19 mouse cellular contexts compared by ENCODE assay signal in the genomic region with DNA sequence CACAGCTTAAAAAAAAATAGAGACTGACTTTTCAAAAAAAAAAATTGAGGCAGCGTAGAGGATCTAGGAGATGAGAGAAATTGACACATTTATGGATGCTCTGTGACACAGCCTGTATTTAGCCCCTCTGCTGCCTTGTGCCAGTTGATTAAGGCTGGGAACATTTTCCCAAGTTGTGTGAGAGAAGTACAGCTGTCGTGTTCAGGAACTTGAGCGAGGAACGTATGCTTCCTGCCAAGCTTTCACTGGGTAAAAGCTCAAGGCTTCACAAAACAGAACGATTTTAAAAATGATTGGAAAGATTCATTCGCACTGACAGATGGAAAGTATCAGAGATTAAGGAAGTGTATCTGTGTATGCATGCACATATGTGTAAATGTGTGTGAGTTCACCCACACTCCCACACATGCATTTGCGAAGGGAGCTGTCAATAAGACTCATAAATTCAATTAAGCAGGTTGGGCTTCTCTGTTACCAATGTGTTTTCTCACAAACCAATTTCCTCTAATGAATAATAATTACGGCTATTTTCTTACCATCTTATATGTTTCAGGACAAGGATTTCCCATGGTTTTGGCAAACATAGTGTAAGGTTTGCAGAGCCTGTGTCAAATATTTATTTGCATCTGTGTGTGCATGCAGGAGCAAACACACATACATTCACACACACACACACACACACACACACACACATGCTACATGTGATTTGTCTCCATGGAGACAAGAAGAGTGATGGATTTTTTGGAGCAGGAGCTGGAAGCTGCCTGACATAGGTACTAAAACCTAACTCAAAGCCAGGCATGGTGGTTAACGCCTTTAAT.
DNase-seq lines count a peak whose midpoint lies in the region; ATAC-seq and TF ChIP-seq lines count a peak whose summit lies in the region.
"Had no signal": no experiment of that assay in that cellular context is flagged by ENCODE, and none has a peak within 500 bp of the region (broad histone marks: within the 10 kb centered on the region; RNA-seq: fewer than 3 reads in every experiment).

No protein-coding gene starts in this region.

- H3K27ac ChIP-seq in heart, adult 2 months = no peak overlapping the region
- no peak overlapping the region for H3K27ac ChIP-seq in lung, postnatal 0 days (ENCODE audit: low read length)
- H3K27ac ChIP-seq: heart, embryonic 15.5 days; hindbrain, embryonic 14.5 days; limb, embryonic 13.5 days had no signal

- WGBS in heart, adult 2 months = 64% methylated on average over 9 of the region's 9 CpGs
- WGBS in lung, postnatal 0 days = 70% methylated on average over 9 of the region's 9 CpGs

- no peak for TF ChIP-seq EP300 in heart, adult 2 months (IDR thresholded peaks at IDR 0.05; ENCODE audit: insufficient read depth, low read depth, low read length)
- no peak for TF ChIP-seq EP300 in lung, postnatal 0 days (IDR thresholded peaks at IDR 0.05)

- DNase-seq in heart, adult 9 months (ENCODE audit: low spot score in 2 of 2) = peak; percentile 2 to 7
- DNase-seq in heart, adult 2 months = no peak
- peak; percentile 79 for DNase-seq in brain, embryonic 18.5 days (ENCODE audit: low read depth, low spot score)
- DNase-seq in layer of hippocampus, adult 18-20 months (ENCODE audit: low spot score in 2 of 2) = peak; percentile 70 to 87
- peak; percentile 53 to 76 for DNase-seq in right cerebral cortex, postnatal 10 days (ENCODE audit: low spot score in 2 of 2)
- no peak for DNase-seq in lung, postnatal 0 days (ENCODE audit: low spot score)
- DNase-seq: cerebellum, adult 9-10 months; embryo, embryonic 11 days; gastrocnemius, postnatal 25 days; kidney, postnatal 4 days; lung, adult 18-20 months; retina, postnatal 1 day; thymus, adult 2 months had no signal

- H3K4me3 ChIP-seq in heart, adult 2 months = no peak overlapping the region
- H3K4me3 ChIP-seq in lung, postnatal 0 days (ENCODE audit: low read depth, low read length) = no peak overlapping the region
- H3K4me3 ChIP-seq: erythroblast, embryonic 14.5 days; heart, embryonic 15.5 days; limb, embryonic 13.5 days had no signal

- no peaks in the 10 kb centered on the region for H3K36me3 ChIP-seq in heart, adult 2 months (ENCODE audit: control insufficient read depth, insufficient read depth, low read length)
- no peaks in the 10 kb centered on the region for H3K36me3 ChIP-seq in lung, postnatal 0 days (ENCODE audit: insufficient read depth, low read length)
- H3K36me3 ChIP-seq: heart, embryonic 15.5 days; limb, embryonic 13.5 days had no signal

- TF ChIP-seq CTCF in heart, adult 2 months (IDR thresholded peaks at IDR 0.05) = no peak
- no peak for TF ChIP-seq CTCF in lung, postnatal 0 days (IDR thresholded peaks at IDR 0.05)

- H3K4me1 ChIP-seq in heart, adult 2 months (ENCODE audit: control insufficient read depth, insufficient read depth, low read length) = no peaks in the 10 kb centered on the region
- no peaks in the 10 kb centered on the region for H3K4me1 ChIP-seq in lung, postnatal 0 days (ENCODE audit: insufficient read depth, low read depth, low read length)
- H3K4me1 ChIP-seq: heart, embryonic 15.5 days; limb, embryonic 13.5 days had no signal

- no peak for TF ChIP-seq POLR2A in heart, adult 2 months (IDR thresholded peaks at IDR 0.05; ENCODE audit: insufficient read depth, low read depth, low read length)

- H3K9me3 ChIP-seq in lung, postnatal 0 days (ENCODE audit: low read length) = no peaks in the 10 kb centered on the region
- H3K9me3 ChIP-seq: heart, embryonic 15.5 days; limb, embryonic 13.5 days had no signal

- no peak for ATAC-seq in lung, postnatal 0 days
- no peak for ATAC-seq in activated CD4-positive, CD25-positive, alpha-beta regulatory T cell, adult 4 months
- ATAC-seq: intestine, postnatal 0 days had no signal

- no peaks in the 10 kb centered on the region for H3K27me3 ChIP-seq in heart, adult 2 months (ENCODE audit: control insufficient read depth, insufficient read depth, low read length)
- no peaks in the 10 kb centered on the region for H3K27me3 ChIP-seq in lung, postnatal 0 days (replicated peaks; ENCODE audit: insufficient read depth, low read length)
- H3K27me3 ChIP-seq: heart, embryonic 15.5 days; limb, embryonic 13.5 days had no signal

- no peaks in the 10 kb centered on the region for H3K79me2 ChIP-seq in heart, adult 2 months (replicated peaks; ENCODE audit: control insufficient read depth, insufficient read depth, low read length)

- H3K9ac ChIP-seq in heart, adult 2 months (ENCODE audit: low read depth, low read length) = no peak overlapping the region
- no peak overlapping the region for H3K9ac ChIP-seq in lung, postnatal 0 days (replicated peaks; ENCODE audit: low read depth)
- H3K9ac ChIP-seq: heart, embryonic 15.5 days; hindbrain, embryonic 14.5 days; limb, embryonic 13.5 days had no signal

- intact Hi-C loops in heart, adult 2 months (cut with DNase I) = no loop called here

- H3K4me2 ChIP-seq in lung, postnatal 0 days (replicated peaks; ENCODE audit: low read depth, low read length) = no peak overlapping the region
- H3K4me2 ChIP-seq: heart, embryonic 15.5 days; hindbrain, embryonic 14.5 days; limb, embryonic 13.5 days had no signal

Comparison
In these comparisons a context has a peak if more than half of its experiments do, and no peak if none do; other contexts are left out.
1. DNase-seq: peak in heart, adult 9 months (2 of 2), brain, embryonic 18.5 days (single experiment), layer of hippocampus, adult 18-20 months (2 of 2) and right cerebral cortex, postnatal 10 days (2 of 2); none in heart, adult 2 months (0 of 2) and lung, postnatal 0 days (single experiment).